8 mouse cellular contexts compared by ENCODE assay signal in the genomic region with DNA sequence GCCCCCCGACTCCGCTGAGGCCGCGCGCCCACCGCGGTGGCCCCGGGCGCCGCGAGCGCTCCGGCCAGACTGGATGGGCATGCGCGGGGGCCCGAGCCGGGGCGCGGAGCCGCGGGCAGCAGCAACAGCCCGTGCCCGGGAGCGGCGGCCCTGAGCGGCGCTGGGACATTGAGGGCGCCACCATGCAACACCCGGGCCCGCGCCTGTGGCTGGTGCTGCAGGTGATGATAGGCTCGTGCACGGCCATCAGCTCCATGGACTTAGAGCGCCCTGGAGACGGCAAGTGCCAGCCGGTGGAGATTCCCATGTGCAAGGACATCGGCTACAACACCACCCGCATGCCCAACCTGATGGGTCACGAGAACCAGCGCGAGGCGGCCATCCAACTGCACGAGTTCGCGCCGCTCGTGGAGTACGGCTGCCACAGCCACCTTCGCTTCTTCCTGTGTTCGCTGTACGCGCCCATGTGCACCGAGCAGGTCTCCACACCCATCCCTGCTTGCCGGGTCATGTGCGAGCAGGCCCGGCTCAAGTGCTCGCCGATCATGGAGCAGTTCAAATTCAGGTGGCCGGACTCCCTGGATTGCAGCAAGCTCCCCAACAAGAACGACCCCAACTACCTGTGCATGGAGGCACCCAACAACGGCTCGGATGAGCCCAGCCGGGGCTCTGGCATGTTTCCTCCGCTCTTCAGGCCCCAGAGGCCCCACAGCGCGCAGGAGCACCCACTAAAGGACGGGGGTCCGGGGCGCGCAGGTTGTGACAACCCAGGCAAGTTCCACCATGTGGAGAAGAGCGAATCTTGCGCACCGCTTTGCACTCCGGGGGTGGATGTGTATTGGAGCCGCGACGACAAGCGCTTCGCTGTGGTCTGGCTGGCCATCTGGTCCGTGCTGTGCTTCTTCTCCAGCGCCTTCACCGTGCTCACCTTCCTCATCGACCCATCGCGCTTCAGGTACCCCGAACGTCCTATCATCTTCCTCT. TPM values are rescaled to one million over a fixed set of nuclear protein-coding genes. Genes with fewer than 3 reads are reported as not detected.
DNase-seq lines count a peak whose midpoint lies in the region; ATAC-seq and TF ChIP-seq lines count a peak whose summit lies in the region.

No protein-coding gene starts in this region.

- no peaks in the 10 kb centered on the region for H3K9me3 ChIP-seq in lung, embryonic 14.5 days (ENCODE audit: low read depth, low read length)
- no peaks in the 10 kb centered on the region for H3K9me3 ChIP-seq in forebrain, embryonic 15.5 days
- H3K9me3 ChIP-seq in limb, embryonic 14.5 days (ENCODE audit: control insufficient read depth, low read length): no peaks in the 10 kb centered on the region
- no peaks in the 10 kb centered on the region for H3K9me3 ChIP-seq in stomach, embryonic 14.5 days (ENCODE audit: control insufficient read depth, low read depth, low read length)

- under 1% methylated on average over 80 of the region's 87 CpGs for WGBS in lung, embryonic 14.5 days
- WGBS in forebrain, embryonic 15.5 days: under 1% methylated on average over 77 of the region's 87 CpGs
- under 1% methylated on average over 73 of the region's 87 CpGs for WGBS in limb, embryonic 14.5 days
- WGBS in stomach, embryonic 14.5 days: under 1% methylated on average over 86 of the region's 87 CpGs

- no peak for TF ChIP-seq CTCF in lung, embryonic 14.5 days (IDR thresholded peaks at IDR 0.05; ENCODE audit: low read depth)

- H3K4me3 ChIP-seq in lung, embryonic 14.5 days (ENCODE audit: low read depth, low read length): peak overlapping the region; percentile 65
- peak overlapping the region; percentile 35 for H3K4me3 ChIP-seq in brown adipose tissue, adult 24 weeks (ENCODE audit: insufficient read depth, low read depth, low read length)
- peak overlapping the region; percentile 53 for H3K4me3 ChIP-seq in forebrain, embryonic 15.5 days
- H3K4me3 ChIP-seq in limb, embryonic 14.5 days (replicated peaks; ENCODE audit: low read length): peak overlapping the region; percentile 72
- H3K4me3 ChIP-seq in stomach, embryonic 14.5 days (ENCODE audit: low read depth, low read length): peak overlapping the region; percentile 55

- peak; percentile 55 for ATAC-seq in lung, embryonic 14.5 days (ENCODE audit: insufficient read depth)
- peak; percentile 46 for ATAC-seq in forebrain, embryonic 15.5 days (replicated peaks)
- ATAC-seq in limb, embryonic 14.5 days (ENCODE audit: low FRiP score, low read depth): peak; percentile 32
- peak; percentile 39 for ATAC-seq in stomach, embryonic 14.5 days (ENCODE audit: insufficient number of reproducible peaks, insufficient read depth, low FRiP score, low read depth)

- peak overlapping the region; percentile 51 for H3K9ac ChIP-seq in lung, embryonic 14.5 days
- H3K9ac ChIP-seq in forebrain, embryonic 15.5 days (replicated peaks): peak overlapping the region; percentile 32
- H3K9ac ChIP-seq in limb, embryonic 14.5 days (ENCODE audit: low read depth, low read length, severe bottlenecking): peak overlapping the region; percentile 76
- H3K9ac ChIP-seq in stomach, embryonic 14.5 days (replicated peaks; ENCODE audit: low read depth, low read length): peak overlapping the region; percentile 38

- no peaks in the 10 kb centered on the region for H3K36me3 ChIP-seq in lung, embryonic 14.5 days (ENCODE audit: insufficient read depth)
- H3K36me3 ChIP-seq in forebrain, embryonic 15.5 days: no peaks in the 10 kb centered on the region
- H3K36me3 ChIP-seq in limb, embryonic 14.5 days (ENCODE audit: control insufficient read depth, insufficient read depth, low read length): no peaks in the 10 kb centered on the region
- H3K36me3 ChIP-seq in stomach, embryonic 14.5 days (ENCODE audit: control insufficient read depth, insufficient read depth, low read length): no peaks in the 10 kb centered on the region

- no peak for TF ChIP-seq POLR2A in limb, embryonic 14.5 days (IDR thresholded peaks at IDR 0.05; ENCODE audit: borderline replicate concordance, extremely low read depth, insufficient read depth, insufficient read length)

- H3K4me1 ChIP-seq in lung, embryonic 14.5 days (ENCODE audit: insufficient read depth): 0 out of 2 replicates have a peak, but pooled peaks cover 9% of the 10 kb centered on the region
- no peaks in the 10 kb centered on the region for H3K4me1 ChIP-seq in brown adipose tissue, adult 24 weeks (ENCODE audit: control insufficient read depth, insufficient read depth, insufficient read length, low read length)
- H3K4me1 ChIP-seq in forebrain, embryonic 15.5 days: peaks cover 48% of the 10 kb centered on the region
- H3K4me1 ChIP-seq in limb, embryonic 14.5 days (ENCODE audit: control insufficient read depth, insufficient read depth, low read length): peaks cover 51% of the 10 kb centered on the region
- peaks cover 21% of the 10 kb centered on the region for H3K4me1 ChIP-seq in stomach, embryonic 14.5 days (ENCODE audit: control insufficient read depth, insufficient read depth, low read length)

- DNase-seq in lung, embryonic 14.5 days: peak; percentile 19
- no peak for DNase-seq in lung, postnatal 25 days (ENCODE audit: low spot score)
- no peak for DNase-seq in limb, embryonic 14.5 days (ENCODE audit: low spot score)
- no peak for DNase-seq in gastrocnemius, adult 18-20 months (ENCODE audit: low spot score)
- no peak for DNase-seq in layer of hippocampus, adult 9-11 months

- peaks cover 51% of the 10 kb centered on the region for H3K27me3 ChIP-seq in lung, embryonic 14.5 days (ENCODE audit: insufficient read depth, low read length)
- peaks cover 90% of the 10 kb centered on the region for H3K27me3 ChIP-seq in forebrain, embryonic 15.5 days
- peaks cover 17% of the 10 kb centered on the region; the same call in 1 of the 2 replicates for H3K27me3 ChIP-seq in limb, embryonic 14.5 days (ENCODE audit: control insufficient read depth, insufficient read depth, low read length)
- peaks cover 43% of the 10 kb centered on the region for H3K27me3 ChIP-seq in stomach, embryonic 14.5 days (ENCODE audit: control insufficient read depth, insufficient read depth, low read length)

- peak overlapping the region; percentile 72; the same call in 1 of the 2 replicates for H3K27ac ChIP-seq in lung, embryonic 14.5 days (ENCODE audit: low read depth)
- no peak overlapping the region for H3K27ac ChIP-seq in brown adipose tissue, adult 24 weeks (replicated peaks; ENCODE audit: low read depth, low read length)
- H3K27ac ChIP-seq in forebrain, embryonic 15.5 days (replicated peaks): no peak overlapping the region
- peak overlapping the region; percentile 80 for H3K27ac ChIP-seq in limb, embryonic 14.5 days (replicated peaks; ENCODE audit: low read depth, low read length)
- peak overlapping the region; percentile 61 for H3K27ac ChIP-seq in stomach, embryonic 14.5 days (ENCODE audit: low read length)

- H3K4me2 ChIP-seq in lung, embryonic 14.5 days: peak overlapping the region; percentile 94
- H3K4me2 ChIP-seq in forebrain, embryonic 15.5 days (replicated peaks): peak overlapping the region; percentile 98
- H3K4me2 ChIP-seq in limb, embryonic 14.5 days (replicated peaks; ENCODE audit: low read depth, low read length, severe bottlenecking): peak overlapping the region; percentile 93
- H3K4me2 ChIP-seq in stomach, embryonic 14.5 days (replicated peaks; ENCODE audit: low read depth, low read length): peak overlapping the region; percentile 95

RNA-seq across cellular contexts. Expression of gene Fzd10, which starts 0.7 kb away (rescaled TPM):
- 1.7 and 2.1 TPM in 2 replicates for polyA plus RNA-seq in lung, embryonic 14.5 days (2014; fragmentation: Nextera tagmentation; extraction: Ambion mirVana)
- polyA plus RNA-seq in brown adipose tissue, adult 24 weeks (2012; ENCODE audit: insufficient read depth, insufficient read length, missing spikeins): not detected in 2 replicates
- 0.64 and 1.1 TPM in 2 replicates for polyA plus RNA-seq in forebrain, embryonic 15.5 days (2015; fragmentation: Nextera tagmentation; extraction: Ambion mirVana)
- polyA plus RNA-seq in limb, embryonic 14.5 days (2012; rRNA removed): 23.1 and 26.3 TPM in 2 replicates
- 11.3 and 12.5 TPM in 2 replicates for polyA plus RNA-seq in limb, embryonic 14.5 days (2014; fragmentation: Nextera tagmentation; extraction: Ambion mirVana)
- polyA plus RNA-seq in stomach, embryonic 14.5 days (2014; fragmentation: Nextera tagmentation; extraction: Ambion mirVana): 1.9 and 2.0 TPM in 2 replicates
- 1 to 10 TPM in 1 of 2 experiments, under 1 TPM in 1; 0.95 to 1.2 TPM for total RNA-seq in gastrocnemius, adult 18-20 months (2021)

Comparison
In these comparisons a context has a peak if more than half of its experiments do, and no peak if none do; other contexts are left out.
1. H3K27ac ChIP-seq: peak in lung, embryonic 14.5 days (single experiment), limb, embryonic 14.5 days (single experiment) and stomach, embryonic 14.5 days (single experiment); none in brown adipose tissue, adult 24 weeks (single experiment) and forebrain, embryonic 15.5 days (single experiment).
2. Peak in every context shown above with its lines, with median percentiles within 50 percentile points of each other: ATAC-seq, H3K4me2 ChIP-seq, H3K4me3 ChIP-seq and H3K9ac ChIP-seq.